Mouse (Mus musculus) frontal cortex, adult (tissue): ENCODE data around the gene Hhipl1.

Source experiments
- ATAC-seq: cut with Nextera tagmentation; 2 replicates; pipeline ENCODE4 v1.9.2; 2017; ENCODE audit warnings: mild to moderate bottlenecking, moderate library complexity, mixed read lengths; ENCODE audit not compliant: low TSS enrichment

The Hhipl1 gene

DNA sequence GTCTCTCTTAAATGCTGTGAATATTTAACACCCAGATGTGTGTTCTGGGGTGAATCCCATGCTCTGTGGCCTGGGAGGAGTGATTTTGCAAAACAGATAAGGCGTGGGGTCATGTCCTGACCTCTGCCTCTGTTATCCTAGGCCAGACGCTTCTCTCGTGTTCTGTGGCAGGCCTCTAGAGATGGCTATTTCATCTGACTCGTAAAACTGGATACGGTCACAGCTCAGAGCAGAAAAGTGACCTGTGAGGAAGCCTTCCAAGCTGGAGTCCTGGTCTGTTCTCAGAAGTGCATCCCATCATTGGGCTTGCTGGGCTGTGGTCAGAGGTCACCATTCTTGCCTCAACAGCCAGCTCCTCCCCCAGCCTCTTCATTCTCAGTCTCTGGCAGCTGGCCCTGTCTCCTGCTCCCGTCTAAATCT lies 6.4 kb downstream of the Hhipl1 start:
- ATAC-seq = no peak

DNA sequence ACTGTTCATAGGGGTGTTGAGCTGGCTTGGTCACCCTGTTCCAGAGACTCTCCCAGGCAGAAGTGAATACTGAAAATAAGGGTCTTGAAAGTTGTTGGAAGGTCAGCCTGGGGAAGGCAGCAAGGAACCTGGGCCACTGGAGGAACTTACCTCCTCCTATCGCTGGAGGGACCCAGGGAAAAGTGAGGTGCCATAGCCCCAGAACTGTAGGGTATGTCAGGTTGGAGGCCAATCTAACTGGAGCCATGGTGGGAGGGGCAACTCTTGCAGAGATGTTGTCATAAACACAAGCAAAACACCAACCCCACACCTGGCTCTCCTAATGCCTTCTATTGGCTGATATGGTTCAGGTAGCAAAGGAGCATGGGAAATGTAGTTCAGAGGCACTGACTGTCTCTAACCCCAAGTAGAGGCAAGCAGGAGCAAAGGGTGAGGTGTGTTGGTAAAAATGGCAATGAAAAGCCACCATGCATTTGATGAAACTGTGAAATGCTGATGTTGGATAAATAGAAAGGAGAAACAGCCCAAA lies 7.2 kb downstream of the Hhipl1 start:
- no peak for ATAC-seq

DNA sequence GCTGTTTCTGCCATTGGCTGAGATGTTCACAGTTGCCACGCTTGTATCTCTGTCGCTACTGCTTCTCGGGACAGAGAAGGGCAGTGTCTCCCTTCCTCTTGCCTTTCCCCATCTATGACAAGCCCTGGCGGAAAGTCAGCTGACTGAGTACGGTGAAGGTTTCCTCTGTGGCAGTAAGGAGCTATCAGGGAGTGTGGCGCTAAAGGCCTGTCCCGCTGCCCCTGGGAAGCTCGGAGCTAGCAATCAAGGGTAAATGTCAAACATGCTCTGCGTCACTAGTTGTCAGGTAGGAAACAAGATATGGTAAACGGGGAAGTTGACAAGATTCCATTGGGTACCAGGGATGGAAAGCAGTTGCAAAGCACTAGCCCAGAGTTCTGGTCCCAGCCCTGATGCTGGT lies 9.7 kb downstream of the Hhipl1 start:
- no peak for ATAC-seq

DNA sequence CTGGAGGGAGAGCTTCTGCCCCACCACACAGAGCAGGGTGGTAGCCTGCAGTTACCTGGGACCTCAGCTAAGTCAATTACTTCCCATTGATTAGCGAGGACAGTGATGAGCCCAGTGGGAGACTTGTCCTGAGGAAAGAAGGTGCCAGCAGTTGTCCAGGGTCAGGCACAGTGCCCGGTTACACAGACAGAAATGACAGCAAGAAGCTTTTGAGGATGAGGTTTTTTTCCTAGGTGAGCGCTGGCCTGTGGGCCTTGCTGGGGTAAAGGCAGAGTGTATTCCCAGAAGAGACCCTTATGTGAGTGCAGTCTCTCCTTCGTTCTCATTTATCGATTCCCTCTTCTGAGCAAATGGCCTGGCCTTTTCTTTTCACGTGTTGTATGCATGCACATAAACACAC lies 10.6 kb downstream of the Hhipl1 start:
- no peak for ATAC-seq

GRCm38 (mm10) chr12:108317201-108317738 lies 11.2 kb downstream of the Hhipl1 start:
- ATAC-seq = no peak; the same call in 1 of the 2 replicates

- peak; percentile 79 for ATAC-seq
Measured at GRCm38 (mm10) chr12:108317826-108318430, 11.9 kb downstream of the Hhipl1 start.

DNA sequence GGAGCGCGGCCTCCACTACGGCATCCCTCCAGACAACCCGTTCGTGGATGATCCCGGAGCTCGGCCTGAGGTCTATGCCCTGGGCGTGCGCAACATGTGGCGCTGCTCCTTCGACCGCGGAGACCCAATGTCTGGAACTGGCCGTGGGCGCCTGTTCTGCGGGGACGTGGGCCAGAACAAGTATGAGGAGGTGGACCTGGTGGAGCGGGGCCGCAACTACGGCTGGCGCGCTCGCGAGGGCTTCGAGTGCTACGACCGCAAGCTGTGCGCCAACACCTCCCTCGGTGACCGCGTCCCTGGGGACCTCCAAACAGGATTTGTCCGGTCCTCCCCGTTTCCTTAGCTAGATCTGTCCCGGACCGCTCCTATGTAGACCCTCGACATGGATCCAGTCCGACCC lies 12.4 kb downstream of the Hhipl1 start:
- no peak for ATAC-seq

GRCm38 (mm10) chr12:108320096-108320495 lies 14.0 kb downstream of the Hhipl1 start:
- no peak for ATAC-seq

- no peak for ATAC-seq
Measured at GRCm38 (mm10) chr12:108326401-108326800, 20.3 kb downstream of the Hhipl1 start.

DNA sequence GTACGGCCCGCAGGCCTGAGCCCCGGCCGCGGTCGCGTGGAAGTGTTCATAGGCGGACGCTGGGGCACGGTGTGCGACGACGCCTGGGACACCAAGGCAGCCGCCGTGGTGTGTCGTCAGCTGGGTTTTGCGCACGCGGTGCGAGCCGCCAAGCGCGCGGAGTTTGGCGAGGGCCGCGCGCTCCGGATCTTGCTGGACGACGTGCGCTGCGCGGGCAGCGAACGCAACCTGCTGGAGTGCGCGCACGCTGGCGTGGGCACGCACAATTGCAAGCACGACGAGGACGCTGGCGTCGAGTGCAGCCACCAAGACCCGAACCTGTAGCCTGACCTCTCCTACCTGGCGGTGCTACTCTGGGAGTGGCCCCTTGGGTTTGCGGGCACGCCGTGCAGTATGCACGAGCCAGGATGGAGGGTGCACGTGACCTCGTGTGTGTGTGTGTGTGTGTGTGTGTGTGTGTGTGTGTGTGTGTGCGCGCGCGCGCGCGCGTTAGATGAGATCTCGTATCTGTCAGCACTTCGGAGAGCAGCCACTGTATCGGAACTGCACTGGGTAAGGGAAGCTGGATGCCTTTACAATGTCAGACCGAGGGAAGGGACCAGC lies 21.9 kb downstream of the Hhipl1 start:
- ATAC-seq = peak; percentile 81

DNA sequence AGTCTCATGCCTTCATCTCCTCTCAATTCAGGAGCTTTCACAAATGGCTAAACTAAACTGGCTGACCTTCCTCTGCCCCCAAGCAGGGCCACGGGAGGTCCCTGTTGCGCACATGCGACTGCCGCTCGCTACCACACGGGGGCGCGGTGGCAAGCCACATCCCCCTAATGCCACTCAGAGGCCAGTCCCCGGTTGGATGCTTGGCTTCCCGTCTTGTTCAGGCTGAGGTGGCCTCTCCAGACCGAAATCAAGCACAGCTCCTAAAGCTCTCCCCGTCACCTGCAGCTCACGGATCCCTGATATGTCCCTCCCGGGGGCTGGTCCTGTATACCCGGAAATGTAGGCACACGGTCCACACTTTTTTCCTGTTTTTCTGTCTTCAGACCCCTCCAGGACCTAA lies 27.0 kb downstream of the Hhipl1 start:
- peak; percentile 48 for ATAC-seq

DNA sequence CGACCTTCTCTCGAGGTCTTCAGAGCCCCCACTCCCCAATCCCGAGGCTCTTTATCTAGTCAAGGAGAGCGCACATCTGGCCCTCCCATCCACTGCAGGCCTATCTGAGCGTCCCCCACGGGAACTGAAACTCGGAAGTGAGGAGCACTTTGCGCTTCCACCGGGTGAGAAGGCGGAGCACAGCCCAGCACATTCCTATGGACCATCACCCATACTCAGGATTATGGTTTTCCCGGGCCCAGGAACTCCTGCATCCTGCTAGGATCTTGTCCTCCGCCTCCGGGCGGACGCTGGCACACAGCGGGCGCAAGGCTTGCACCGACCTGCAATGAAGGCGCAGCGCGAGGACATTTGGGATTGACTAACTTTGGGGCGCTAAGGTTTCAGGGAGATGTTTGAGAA lies 27.4 kb downstream of the Hhipl1 start:
- ATAC-seq = peak; percentile 15

- peak; percentile 79 for ATAC-seq
Measured at GRCm38 (mm10) chr12:108333895-108334445, 27.9 kb downstream of the Hhipl1 start, which contains the start of gene Cyp46a1. TSS of gene Cyp46a1 (plus strand) at chr12:108334381.

GRCm38 (mm10) chr12:108334529-108334928 lies 28.5 kb downstream of the Hhipl1 start:
- no peak for ATAC-seq

GRCm38 (mm10) chr12:108338572-108339190 lies 32.6 kb downstream of the Hhipl1 start:
- ATAC-seq = peak; percentile 29; the same call in 1 of the 2 replicates

GRCm38 (mm10) chr12:108348151-108348550 lies 42.1 kb downstream of the Hhipl1 start:
- no peak for ATAC-seq

GRCm38 (mm10) chr12:108349026-108349425 lies 43.0 kb downstream of the Hhipl1 start:
- ATAC-seq = no peak

- ATAC-seq = no peak
Measured at GRCm38 (mm10) chr12:108350931-108351330, 44.9 kb downstream of the Hhipl1 start.

GRCm38 (mm10) chr12:108352371-108353136 lies 46.5 kb downstream of the Hhipl1 start:
- ATAC-seq = no peak

GRCm38 (mm10) chr12:108354284-108354683 lies 48.2 kb downstream of the Hhipl1 start:
- ATAC-seq = no peak

DNA sequence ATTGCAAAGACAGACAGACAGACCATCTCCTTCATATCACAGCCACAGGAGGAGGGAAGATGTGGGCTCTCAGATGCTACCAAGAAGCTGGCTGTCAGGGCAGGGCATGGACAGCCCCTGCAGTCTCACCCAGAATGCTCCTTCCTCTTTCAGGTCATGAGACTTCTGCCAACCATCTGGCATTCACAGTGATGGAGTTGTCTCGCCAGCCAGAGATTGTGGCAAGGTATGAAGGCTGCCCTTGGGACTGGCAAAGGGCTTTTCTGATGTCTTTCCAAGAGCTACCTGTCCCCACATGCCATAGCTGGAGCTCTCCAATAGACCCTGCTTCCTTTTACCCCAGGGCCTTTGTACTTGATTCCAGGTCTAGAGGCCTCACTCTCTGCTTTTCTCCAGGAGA lies 49.2 kb downstream of the Hhipl1 start:
- ATAC-seq = no peak

GRCm38 (mm10) chr12:108355986-108356385 lies 49.9 kb downstream of the Hhipl1 start:
- no peak for ATAC-seq
